Mouse (Mus musculus) urinary bladder, postnatal 14 days (tissue): ENCODE measurements around the gene Slc37a4.
"Not testable (repeated sequence)": the region's sequence is repeated elsewhere in the genome, so short reads cannot be mapped to it uniquely, and the experiment has no call there.

Experiments
- DNase-seq: peaks from one replicate; pipeline ENCODE4 v3.0.0; 2021; ENCODE audit warnings: low spot score

Gene Slc37a4

GRCm38 (mm10) chr9:44398551-44398950 is 1.9 kb downstream of the Slc37a4 start:
- DNase-seq = no peak

DNA sequence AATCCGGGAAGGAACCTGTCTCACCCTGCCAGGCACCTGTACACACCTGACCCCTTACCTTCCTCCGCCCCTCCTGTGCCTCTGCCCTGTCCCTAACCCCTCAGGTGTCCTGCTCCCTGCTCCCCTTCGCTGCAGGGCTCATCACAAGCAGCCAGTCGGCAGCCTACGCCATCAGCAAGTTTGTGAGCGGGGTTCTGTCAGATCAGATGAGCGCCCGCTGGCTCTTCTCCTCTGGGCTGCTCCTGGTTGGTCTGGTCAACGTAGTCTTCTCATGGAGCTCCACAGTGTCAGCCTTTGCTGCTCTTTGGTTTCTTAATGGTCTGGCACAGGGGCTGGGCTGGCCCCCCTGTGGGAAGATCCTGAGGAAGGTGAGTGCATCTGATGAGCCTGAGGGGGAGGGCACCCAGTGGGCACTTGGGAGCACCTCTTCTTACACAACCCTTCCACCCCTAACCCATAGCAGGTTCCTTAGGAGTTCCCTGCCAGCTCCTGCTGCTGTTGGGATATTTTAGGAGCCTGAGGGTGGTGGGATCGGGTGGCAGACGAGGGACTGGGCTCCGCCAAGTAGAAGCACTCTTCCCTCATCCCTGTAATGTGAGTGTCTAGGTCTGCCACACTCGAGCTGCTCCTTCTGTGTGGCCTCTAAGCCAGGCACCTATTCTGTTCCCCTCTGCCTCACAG is 2.6 kb downstream of the Slc37a4 start:
- no peak for DNase-seq

GRCm38 (mm10) chr9:44399795-44400114 is 3.1 kb downstream of the Slc37a4 start:
- no peak for DNase-seq

DNA sequence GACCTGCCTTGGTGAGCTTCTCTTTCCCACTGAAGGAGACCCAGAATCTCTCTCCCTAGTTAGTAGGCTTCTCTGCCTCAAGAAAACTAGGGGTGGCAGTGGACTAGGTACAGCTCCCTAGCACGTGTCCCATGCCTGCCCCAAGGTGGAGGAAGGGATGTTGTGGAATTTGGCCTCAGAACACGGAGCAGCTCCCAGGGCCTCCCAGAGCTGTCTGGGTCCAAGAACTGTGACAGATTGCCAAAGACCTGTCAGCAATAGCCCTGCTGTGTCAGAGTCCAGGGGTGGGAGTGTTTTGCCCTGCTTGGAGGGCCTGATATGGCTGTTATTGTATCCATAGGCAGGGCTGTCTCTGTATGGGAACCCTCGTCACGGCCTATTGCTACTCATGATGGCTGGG is 4.4 kb downstream of the Slc37a4 start:
- no peak for DNase-seq

GRCm38 (mm10) chr9:44405011-44405410 is 8.4 kb downstream of the Slc37a4 start:
- no peak for DNase-seq

DNA sequence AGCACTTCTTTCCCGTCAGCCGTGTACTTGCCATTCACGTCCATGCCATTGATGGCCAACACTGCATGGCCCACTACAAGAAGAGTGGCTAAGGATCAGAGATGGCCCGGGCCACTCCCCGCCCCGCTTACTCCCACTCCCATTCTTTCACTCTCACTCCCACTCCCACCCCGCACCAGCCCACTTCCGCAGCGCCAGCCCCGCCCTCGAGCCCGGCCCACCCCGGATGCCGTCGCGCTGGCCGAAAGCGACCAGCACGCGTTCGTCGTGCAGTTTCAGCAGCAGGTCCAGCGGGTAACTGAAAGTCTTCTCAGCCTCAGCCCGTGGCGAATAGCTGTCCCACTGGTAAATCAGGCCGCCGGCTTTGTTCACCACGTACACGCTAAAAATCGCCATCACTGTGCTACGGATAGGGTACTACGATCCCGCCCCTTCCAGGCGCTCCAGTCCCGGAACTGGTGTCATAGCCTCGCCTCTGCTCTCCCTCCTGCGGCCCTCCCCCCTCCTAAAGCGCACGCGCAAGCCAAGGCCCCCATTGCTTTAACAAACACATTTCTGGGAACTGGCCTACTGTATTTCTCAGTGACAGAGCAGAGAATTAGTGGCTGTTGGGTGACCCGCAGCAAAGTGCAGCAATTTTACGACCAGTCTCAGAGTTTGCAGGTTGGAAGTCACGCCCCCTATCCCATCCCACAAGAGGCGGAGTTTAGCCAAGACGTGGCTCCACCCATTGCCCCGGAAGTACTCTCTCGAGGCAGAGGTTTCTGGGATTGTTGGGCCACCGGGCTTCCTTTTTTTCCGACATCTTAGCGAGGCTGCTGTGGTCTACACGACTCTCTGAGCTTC is 10.5 kb downstream of the Slc37a4 start, which contains the start of the genes Rps25 and Trappc4:
Rps25 (plus strand) TSS at position 234 of the 846 bp plus-strand sequence.
Trappc4 (minus strand) TSS at position 695 of the 846 bp plus-strand sequence.
- DNase-seq = peak; percentile 93

- no peak for DNase-seq
Observed at GRCm38 (mm10) chr9:44407752-44408097, 11.1 kb downstream of the Slc37a4 start.

DNA sequence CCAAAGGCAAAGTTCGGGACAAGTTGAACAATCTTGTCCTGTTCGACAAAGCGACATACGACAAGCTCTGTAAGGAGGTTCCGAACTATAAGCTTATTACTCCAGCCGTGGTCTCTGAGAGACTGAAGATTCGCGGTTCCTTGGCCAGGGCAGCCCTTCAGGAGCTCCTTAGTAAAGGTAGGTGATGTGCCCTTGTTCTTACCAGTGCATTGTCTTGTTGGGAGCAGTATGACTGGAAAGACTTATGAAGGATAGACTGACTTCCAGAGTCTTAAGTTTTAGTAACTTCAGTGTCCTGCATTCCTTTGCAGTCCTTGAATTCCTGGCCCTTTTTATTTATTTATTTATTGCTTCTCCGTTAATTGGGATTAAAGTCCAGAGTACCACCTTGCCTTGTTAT is 12.0 kb downstream of the Slc37a4 start:
- not testable (repeated sequence) for DNase-seq

GRCm38 (mm10) chr9:44410647-44411336 is 14.1 kb downstream of the Slc37a4 start:
- DNase-seq = no peak

- DNase-seq = no peak
Observed at GRCm38 (mm10) chr9:44411601-44412130, 15.0 kb downstream of the Slc37a4 start.

DNA sequence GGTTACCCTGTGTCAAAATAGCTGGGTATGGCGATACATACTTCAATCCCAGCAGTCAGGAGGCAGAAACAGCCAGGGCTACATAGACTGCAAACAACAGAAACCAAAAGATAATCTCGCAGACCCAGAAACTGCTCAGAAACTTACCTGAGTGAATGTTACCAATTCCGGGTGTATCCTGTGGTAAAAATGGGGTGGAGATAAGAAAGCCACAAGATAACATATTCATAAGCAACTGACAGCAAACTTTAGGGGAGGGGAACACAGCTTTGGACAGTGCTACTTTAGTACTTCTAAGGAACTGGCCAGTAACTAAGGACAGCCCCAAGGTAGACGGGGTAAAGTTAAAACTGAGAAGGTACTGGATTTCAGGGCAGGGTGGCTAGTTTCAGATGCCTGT is 15.7 kb downstream of the Slc37a4 start:
- no peak for DNase-seq

- no peak for DNase-seq
Observed at GRCm38 (mm10) chr9:44412781-44413180, 16.1 kb downstream of the Slc37a4 start.

- DNase-seq = no peak
Observed at GRCm38 (mm10) chr9:44417156-44417891, 20.7 kb downstream of the Slc37a4 start.

DNA sequence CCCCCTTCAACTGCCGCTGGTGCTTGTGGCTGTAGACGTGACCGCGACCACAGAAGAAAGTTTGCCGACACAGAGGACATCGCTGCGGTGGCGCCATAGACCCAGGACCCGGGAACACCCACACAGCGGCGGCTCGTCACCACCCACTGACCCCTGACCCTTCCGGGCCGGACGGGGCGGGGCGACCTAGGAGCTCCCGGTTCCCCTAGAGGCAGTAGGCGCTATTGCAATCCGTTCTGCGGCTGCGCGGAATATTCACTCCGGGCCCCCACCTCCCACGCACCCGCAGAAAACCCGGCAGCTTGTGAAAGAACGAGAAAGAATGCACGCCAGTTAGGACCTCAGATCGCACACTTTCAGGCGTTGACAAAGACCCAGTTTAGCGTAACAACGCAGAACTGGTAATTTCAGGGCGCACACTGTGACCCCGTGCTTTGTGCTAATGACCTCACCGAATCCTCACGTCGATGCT is 21.3 kb downstream of the Slc37a4 start:
- DNase-seq = peak; percentile 96

DNA sequence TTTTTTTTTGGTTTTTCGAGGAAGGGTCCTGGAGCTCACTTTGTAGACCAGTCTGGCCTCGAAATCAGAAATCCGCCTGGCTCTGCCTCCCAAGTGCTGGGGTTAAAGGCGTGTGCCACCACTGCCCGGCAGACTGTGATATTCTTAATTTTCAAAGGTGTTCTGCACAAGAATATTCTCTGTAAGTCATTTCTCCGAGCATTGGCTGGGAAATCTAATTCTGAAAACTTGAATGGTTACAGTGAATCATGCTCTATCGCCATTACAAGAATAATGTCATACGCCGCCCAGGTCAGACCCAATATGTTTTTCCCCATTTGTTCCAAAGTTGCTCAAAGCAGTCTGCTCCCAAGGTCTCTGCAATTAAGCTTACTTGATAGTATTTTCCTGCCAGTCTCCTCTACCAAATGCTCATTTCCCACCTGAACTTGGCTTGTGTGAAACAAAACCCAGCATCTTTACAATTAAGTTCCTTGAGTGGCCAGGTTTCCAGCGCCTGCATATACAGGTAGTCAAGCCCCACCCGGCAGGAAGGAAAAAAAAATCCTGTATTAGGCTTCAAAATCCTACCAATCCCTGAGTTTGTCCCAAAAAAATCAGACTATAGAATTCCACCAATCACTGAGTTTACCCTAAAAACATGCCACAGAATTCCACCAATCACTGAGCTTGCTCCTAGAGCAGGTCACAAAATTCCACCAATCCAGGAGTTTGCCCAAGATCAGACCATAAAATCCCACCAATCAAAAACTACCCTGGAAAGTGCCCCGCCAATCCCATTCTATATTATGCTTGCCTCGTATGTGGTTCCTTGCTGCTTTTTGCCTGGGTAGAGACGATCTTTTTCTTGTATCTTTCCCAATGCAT is 22.1 kb downstream of the Slc37a4 start, which contains the start of gene Ccdc84:
Ccdc84 (minus strand) TSS at position 51 of the 867 bp plus-strand sequence.
- no peak for DNase-seq

DNA sequence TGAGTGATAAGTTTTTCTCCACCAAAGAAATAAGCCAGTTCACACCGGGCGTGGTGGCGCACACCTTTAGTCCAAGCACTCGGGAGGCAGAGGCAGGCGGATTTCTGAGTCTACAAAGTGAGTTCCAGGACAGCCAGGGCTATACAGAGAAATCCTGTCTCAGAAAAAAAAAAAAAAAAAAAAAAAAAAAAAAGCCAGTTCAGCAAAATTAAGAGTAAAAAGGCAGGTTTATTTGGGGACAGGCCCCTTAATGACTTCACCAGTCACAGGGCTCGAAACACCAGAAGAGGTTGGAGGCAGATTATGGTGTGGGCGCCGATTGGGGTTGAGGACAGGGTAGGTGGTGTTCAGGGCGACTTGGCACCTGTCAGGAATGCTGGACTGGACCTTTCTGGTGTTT is 23.1 kb downstream of the Slc37a4 start:
- not testable (repeated sequence) for DNase-seq

DNA sequence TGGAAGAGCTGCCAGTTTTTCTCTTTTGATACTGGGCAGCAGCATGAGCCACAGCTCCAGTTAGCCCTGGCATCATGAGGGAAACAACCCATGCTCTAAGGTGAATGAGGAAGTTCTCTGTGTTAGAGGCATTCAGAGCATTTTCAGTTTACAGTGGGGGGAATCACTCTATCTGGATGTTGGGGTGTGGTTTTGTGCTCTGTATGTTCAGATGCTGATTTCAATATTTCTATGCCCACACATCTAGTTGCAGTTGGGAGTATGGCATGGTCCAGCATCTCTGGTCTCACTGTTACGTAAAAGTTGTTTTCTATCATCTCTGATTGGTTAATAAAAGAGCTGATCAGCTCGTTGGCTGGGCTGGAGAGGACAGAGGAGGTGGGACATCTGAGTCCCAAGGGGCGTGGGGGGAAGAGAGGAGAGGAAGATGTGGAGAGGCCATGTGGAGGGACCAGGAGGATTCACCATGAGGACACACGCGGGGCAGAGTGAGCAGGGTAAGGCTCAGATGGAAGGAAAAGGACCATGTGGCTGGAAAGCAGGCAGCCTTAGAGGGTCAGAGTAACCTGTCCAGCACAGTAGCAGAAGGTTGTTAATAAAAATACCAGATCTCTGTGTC is 23.7 kb downstream of the Slc37a4 start:
- DNase-seq = no peak

- DNase-seq = no peak
Observed at GRCm38 (mm10) chr9:44423576-44423975, 26.9 kb downstream of the Slc37a4 start.

DNA sequence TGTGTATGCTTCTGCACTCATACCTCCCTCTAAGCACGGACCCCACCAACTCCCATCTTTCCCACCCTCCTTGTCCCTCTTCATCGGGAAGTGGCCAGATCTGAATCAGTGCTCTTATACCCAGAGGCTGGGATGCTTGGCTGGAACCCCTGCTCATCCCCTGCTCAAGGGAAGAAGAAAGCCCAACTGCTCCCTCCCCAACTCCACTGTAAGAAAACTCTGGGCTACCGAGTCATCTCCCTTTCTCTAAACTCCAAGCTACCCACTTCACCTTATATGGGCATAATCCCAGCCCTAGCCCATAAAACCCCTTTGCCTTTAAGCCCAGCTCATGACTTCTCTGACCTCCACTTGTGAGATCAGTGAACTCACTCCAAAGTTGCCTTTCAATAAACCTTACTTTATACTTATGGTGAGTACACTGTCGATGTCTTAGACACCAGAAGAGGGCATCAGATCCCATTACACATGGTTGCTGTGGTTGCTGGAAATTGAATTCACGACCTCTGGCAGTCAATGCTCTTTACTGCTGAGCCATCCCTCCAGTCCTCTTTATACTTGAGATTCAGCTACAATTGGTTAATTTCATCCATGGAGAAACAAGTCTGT is 36.0 kb downstream of the Slc37a4 start:
- no peak for DNase-seq

- DNase-seq = no peak
Observed at GRCm38 (mm10) chr9:44435747-44436146, 39.1 kb downstream of the Slc37a4 start.
